Mouse (Mus musculus) ES-E14 (cell line): ENCODE results near the gene Fbxl15. TPM values are rescaled to one million over a fixed set of nuclear protein-coding genes. Genes with fewer than 3 reads are reported as not detected.

Experiments
- DNase-seq: peaks from one replicate; pipeline ENCODE4 v3.0.0-alpha.2; 2013; ENCODE audit warnings: low read depth, low spot score
- H3K27ac ChIP-seq: 2 replicates; pipeline ENCODE4 v1.5.1; 2012; ENCODE audit warnings: low read depth, mild to moderate bottlenecking, low read length, moderate library complexity, mixed read lengths; ENCODE audit not compliant: poor library complexity, insufficient read depth, severe bottlenecking
- H3K36me3 ChIP-seq: 2 replicates; pipeline ENCODE4 v1.6.1; 2012; ENCODE audit warnings: mild to moderate bottlenecking, low read length, moderate library complexity, mixed read lengths; ENCODE audit not compliant: control insufficient read depth, poor library complexity, insufficient read depth, severe bottlenecking
- H3K4me1 ChIP-seq, 2 experiments: fragments of 150-350 bp in 1 of 2; sonication (generic) in 1 of 2; 2 replicates each; pipeline ENCODE4 v1.6.1; 2012; ENCODE audit warnings: low read length in 2 of 2, mild to moderate bottlenecking in 1 of 2, mixed read lengths in 1 of 2; ENCODE audit not compliant: control insufficient read depth in 2 of 2, insufficient read depth in 2 of 2, poor library complexity in 1 of 2
- H3K4me3 ChIP-seq, 2 experiments: fragments of 150-350 bp in 1 of 2; sonication (generic) in 1 of 2; 2 replicates each; pipeline ENCODE4 v1.5.1; 2012; ENCODE audit warnings: low read length in 2 of 2, low read depth in 1 of 2, mild to moderate bottlenecking in 1 of 2, mixed read lengths in 1 of 2; ENCODE audit not compliant: insufficient read depth in 1 of 2, poor library complexity in 1 of 2, severe bottlenecking in 1 of 2
- H3K9ac ChIP-seq: 2 replicates; pipeline ENCODE4 v1.6.1; 2012; ENCODE audit warnings: low read depth, mild to moderate bottlenecking, low read length, mixed read lengths; ENCODE audit not compliant: poor library complexity, insufficient read depth, severe bottlenecking
- H3K9me3 ChIP-seq: fragments of 150-350 bp; sonication (generic); 2 replicates; pipeline ENCODE4 v1.6.1; 2012; ENCODE audit warnings: low read depth, mild to moderate bottlenecking, low read length; ENCODE audit not compliant: control insufficient read depth, insufficient read depth
- CHD2 ChIP-seq: IDR thresholded peaks from 2 replicates; pipeline ENCODE4 v1.6.1; 2014; ENCODE audit warnings: mild to moderate bottlenecking, low read depth, low read length, inconsistent platforms
- HCFC1 ChIP-seq: IDR thresholded peaks from 2 replicates; pipeline ENCODE4 v1.6.1; 2012; ENCODE audit warnings: low read length, inconsistent platforms, borderline replicate concordance; ENCODE audit not compliant: insufficient read depth
- MAFK ChIP-seq: IDR thresholded peaks from 2 replicates; pipeline ENCODE4 v1.6.1; 2014; ENCODE audit warnings: mild to moderate bottlenecking, low read depth, low read length, inconsistent platforms; ENCODE audit not compliant: insufficient read depth
- ZC3H11A ChIP-seq: IDR thresholded peaks from 2 replicates; pipeline ENCODE4 v1.6.1; 2012; ENCODE audit warnings: low read depth, mild to moderate bottlenecking, inconsistent platforms, low read length, borderline replicate concordance
- ZNF384 ChIP-seq: IDR thresholded peaks from 2 replicates; pipeline ENCODE4 v1.6.1; 2012; ENCODE audit warnings: low read depth, low read length, inconsistent platforms
- in situ Hi-C, 2 experiments: fragments of 600-800 bp; cut with MboI; formaldehyde crosslinking; loops; one replicate each; pipeline ENCODE4 v1.15.1; 2025; ENCODE audit warnings: low sequenced_read_pairs in 2 of 2, inconsistent platforms in 1 of 2; ENCODE audit not compliant: unreplicated experiment in 2 of 2
- total RNA-seq: library from RNA; depleted of rRNA; stranded (reverse); fragments of 300-350 nt; gene quantifications from 2 replicates; pipeline ENCODE4 v1.2.3, GENCODE M21; 2012

Fbxl15 gene
- total RNA-seq, 1 experiment, result 7.9 TPM

DNA sequence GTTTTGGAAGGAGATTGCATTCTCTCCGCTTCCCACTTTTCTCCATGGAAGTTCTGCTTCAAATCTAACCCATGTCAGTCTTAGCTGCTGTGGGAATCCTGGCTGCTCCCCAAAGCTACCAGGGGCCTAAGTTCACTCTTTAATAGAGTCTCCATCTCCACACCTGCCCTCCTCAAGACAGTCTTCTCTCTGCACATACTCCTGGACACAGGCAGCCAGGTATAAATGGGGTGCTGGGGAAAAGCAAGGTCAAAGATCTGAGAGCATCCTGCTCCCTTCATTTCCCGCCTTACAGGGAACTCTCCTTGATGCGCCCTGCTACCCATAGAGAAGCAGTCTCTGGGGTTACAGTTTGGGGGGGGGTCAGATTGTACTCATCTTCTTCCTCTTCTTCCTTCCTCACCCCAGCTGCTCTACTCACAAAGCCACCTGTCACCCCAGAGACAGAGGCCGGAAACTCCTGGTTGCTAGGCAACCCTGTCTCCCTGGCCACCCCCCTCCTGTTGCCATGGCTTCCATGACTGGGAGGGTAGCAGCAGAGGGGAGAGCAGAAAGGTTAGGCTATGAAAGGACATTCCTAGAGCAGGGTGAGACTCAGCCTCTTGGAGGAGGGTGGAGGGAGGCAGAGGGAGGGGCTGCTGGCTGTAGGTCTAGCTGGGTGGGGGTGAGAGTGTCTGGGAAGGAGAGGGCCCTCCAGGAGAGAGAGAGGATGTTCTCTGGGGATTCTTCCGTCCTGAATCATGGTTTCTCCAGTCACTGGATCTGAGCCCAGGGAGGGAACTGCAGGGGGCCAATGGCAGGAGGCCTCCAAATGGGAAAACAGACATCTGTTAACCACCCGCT is 6.7 kb upstream of the Fbxl15 start:
- Histone ChIP-seq H3K27ac (no peak overlapping the region), H3K4me1 (peaks cover 0 to 12% of the 10 kb centered on the region in 2 experiments; a peak in 1 of 4 replicates), H3K9me3 (no peaks in the 10 kb centered on the region), H3K4me3 (no peak overlapping the region), H3K36me3 (no peaks in the 10 kb centered on the region), H3K9ac (no peak overlapping the region)
- in situ Hi-C loops, result no loop called here
- no peak for TF ChIP-seq ZC3H11A
- TF ChIP-seq CHD2, result no peak
- no peak for TF ChIP-seq HCFC1
- TF ChIP-seq MAFK, result no peak
- TF ChIP-seq ZNF384, result no peak
- no peak for DNase-seq

DNA sequence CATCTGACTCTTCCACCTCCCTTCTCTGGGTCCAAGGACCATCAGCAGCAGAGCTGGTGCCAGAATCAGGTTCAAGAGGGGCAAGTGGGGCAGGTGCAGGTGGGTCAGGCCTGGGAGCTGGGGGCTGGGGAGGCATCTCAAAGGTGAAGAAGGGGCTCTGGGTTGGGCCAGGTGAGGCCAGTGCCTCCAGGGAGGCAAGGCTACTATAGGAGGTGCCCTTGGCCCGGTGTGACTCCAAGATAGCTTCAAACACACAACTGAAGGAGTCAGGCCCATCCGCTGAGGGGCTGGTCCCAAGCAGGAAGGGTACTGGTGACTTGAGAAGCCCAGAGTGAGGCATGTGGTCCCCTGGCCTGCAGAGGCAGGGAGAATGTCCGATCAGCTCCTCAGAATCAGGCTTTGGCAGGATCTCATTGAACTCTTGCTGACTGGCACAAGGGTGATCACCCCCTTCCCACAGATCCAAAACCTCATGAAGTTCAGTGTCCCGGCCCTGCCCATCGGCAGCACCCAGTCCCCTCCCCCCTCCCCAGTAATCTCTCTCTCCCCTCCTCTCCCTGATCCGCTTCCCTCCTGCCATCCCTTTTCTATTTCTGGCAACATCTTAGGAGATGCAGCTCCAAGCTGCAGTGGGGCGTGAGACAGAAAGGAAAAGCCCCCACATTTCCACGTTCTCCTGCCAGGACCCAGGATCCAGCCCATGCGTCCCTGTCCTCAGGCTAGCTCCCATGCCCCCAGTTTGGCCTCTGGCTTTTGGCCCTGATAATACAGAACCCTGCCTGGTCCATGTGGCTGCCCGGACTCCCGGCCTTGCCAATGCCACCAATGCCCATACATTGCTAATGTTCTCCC is 5.6 kb upstream of the Fbxl15 start:
- no peak for TF ChIP-seq CHD2
- no peak for TF ChIP-seq ZNF384
- no peak for TF ChIP-seq MAFK
- no peak for TF ChIP-seq HCFC1
- no peak for TF ChIP-seq ZC3H11A
- no peak overlapping the region for H3K4me3 ChIP-seq
- no peaks in the 10 kb centered on the region for H3K36me3 ChIP-seq
- H3K27ac ChIP-seq, result no peak overlapping the region
- H3K4me1 ChIP-seq, result peaks cover 0 to 10% of the 10 kb centered on the region in 2 experiments; a peak in 1 of 4 replicates
- DNase-seq, result no peak
- in situ Hi-C loops, result no loop called here
- H3K9me3 ChIP-seq, result no peaks in the 10 kb centered on the region
- no peak overlapping the region for H3K9ac ChIP-seq

DNA sequence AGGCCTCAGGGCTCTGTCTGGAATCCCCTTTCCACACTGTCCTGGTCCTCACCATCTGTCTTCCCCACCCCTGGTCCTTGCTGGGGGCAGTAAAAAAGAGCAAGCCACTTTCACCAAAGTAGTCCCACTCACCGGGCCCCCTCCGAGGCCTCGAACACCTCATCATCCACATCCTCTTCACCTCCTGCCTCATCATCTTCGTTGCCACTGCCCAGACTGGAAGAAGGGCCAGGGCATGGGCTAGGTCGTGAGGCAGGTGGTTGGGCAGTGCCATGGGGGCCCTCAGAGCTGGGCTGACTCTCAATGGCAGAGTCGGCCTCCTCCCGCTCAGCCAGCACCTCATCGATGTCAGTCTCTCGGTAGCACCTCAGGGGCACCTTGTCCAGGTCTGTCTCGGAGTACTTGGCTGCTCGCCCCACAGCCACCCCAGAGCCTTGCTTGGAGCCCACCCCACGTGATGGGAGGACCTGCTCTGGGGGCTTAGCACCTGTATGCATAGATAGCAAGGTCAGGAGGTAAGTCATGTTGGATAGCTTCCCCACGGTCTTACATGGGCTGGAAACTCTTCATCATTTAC is 4.9 kb upstream of the Fbxl15 start:
- DNase-seq, result no peak
- TF ChIP-seq CHD2, result no peak
- no peak for TF ChIP-seq HCFC1
- TF ChIP-seq MAFK, result no peak
- TF ChIP-seq ZNF384, result no peak
- no peak for TF ChIP-seq ZC3H11A
- H3K4me1 ChIP-seq, result peaks cover 0 to 10% of the 10 kb centered on the region in 2 experiments; a peak in 1 of 4 replicates
- no peaks in the 10 kb centered on the region for H3K9me3 ChIP-seq
- in situ Hi-C loops, result no loop called here
- H3K36me3 ChIP-seq, result no peaks in the 10 kb centered on the region
- H3K4me3 ChIP-seq, result no peak overlapping the region
- H3K27ac ChIP-seq, result no peak overlapping the region
- H3K9ac ChIP-seq, result no peak overlapping the region

DNA sequence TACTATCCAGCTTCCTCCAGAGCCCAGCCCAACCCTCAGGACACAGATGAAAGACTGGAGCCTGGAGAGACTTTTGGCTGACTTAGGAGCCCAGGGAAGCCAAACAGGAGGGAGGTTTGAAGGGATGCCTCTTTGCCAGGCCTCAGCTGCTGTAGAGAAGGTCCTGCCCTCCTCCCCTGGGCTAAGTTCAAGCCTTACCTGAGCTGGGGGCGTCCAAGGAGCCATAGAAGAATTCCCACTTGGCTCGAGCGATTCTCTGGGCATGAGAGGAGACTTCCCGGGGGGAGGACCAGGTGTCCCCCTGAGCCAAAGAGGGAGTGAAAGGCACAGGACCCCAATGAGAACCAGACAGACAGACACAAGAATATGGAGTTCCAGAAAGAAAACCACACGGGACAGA is 4.3 kb upstream of the Fbxl15 start:
- TF ChIP-seq ZNF384 (no peak), HCFC1 (no peak), ZC3H11A (no peak), MAFK (no peak), CHD2 (no peak)
- DNase-seq, result no peak
- peaks cover 0 to 8% of the 10 kb centered on the region in 2 experiments; a peak in 1 of 4 replicates for H3K4me1 ChIP-seq
- in situ Hi-C loops, result no loop called here
- H3K4me3 ChIP-seq, result no peak overlapping the region
- no peak overlapping the region for H3K27ac ChIP-seq
- no peak overlapping the region for H3K9ac ChIP-seq
- no peaks in the 10 kb centered on the region for H3K36me3 ChIP-seq
- H3K9me3 ChIP-seq, result no peaks in the 10 kb centered on the region
